Comparison of ENCODE assay signal across 11 mouse cellular contexts in genomic region chr7:68266691-68267090, GRCm38 (mm10). TPM values are rescaled to one million over a fixed set of nuclear protein-coding genes. Genes with fewer than 3 reads are reported as not detected.
DNase-seq lines count a peak whose midpoint lies in the region; ATAC-seq and TF ChIP-seq lines count a peak whose summit lies in the region.
"Had no signal": no experiment of that assay in that cellular context is flagged by ENCODE, and none has a peak within 500 bp of the region (broad histone marks: within the 10 kb centered on the region; RNA-seq: fewer than 3 reads in every experiment).

No protein-coding gene starts in this region.

- peaks cover 25% of the 10 kb centered on the region for H3K4me1 ChIP-seq in hindbrain, embryonic 10.5 days (replicated peaks)
- H3K4me1 ChIP-seq in hindbrain, postnatal 0 days (ENCODE audit: insufficient read depth, low read length), result peaks cover 6% of the 10 kb centered on the region
- H3K4me1 ChIP-seq in hindbrain, embryonic 14.5 days (replicated peaks; ENCODE audit: control insufficient read depth, insufficient read depth, low read length), result 0 out of 2 replicates have a peak, but pooled peaks cover 11% of the 10 kb centered on the region
- peaks cover 16% of the 10 kb centered on the region for H3K4me1 ChIP-seq in neural tube, embryonic 15.5 days

- no peak for TF ChIP-seq CTCF in hindbrain, postnatal 0 days (IDR thresholded peaks at IDR 0.05; ENCODE audit: low read depth)
- no peak for TF ChIP-seq CTCF in C2C12 (IDR thresholded peaks at IDR 0.05; ENCODE audit: control insufficient read depth, insufficient read depth, insufficient read length)
- TF ChIP-seq CTCF in brain, embryonic 14.5 days (IDR thresholded peaks at IDR 0.05; ENCODE audit: borderline replicate concordance, extremely low read depth, insufficient read depth, insufficient read length), result no peak

- no peak overlapping the region for H3ac ChIP-seq in C2C12 (ENCODE audit: control insufficient read depth, insufficient read length, low read depth)

- peak; percentile 45 for DNase-seq in hindbrain, embryonic 10.5 days (ENCODE audit: low spot score)
- no peak for DNase-seq in hindbrain, postnatal 0 days (ENCODE audit: low spot score)
- DNase-seq in brain, embryonic 14.5 days (ENCODE audit: low read depth), result peak; percentile 23
- DNase-seq in hindbrain, embryonic 14.5 days (ENCODE audit: low spot score), result no peak
- DNase-seq in neural tube, embryonic 10.5 days (ENCODE audit: extremely low spot score, low spot score), result no peak
- DNase-seq in layer of hippocampus, postnatal 25 days (ENCODE audit: extremely low spot score in 1 of 2, low spot score in 1 of 2), result no peak

- peaks cover 27% of the 10 kb centered on the region for H3K27me3 ChIP-seq in hindbrain, embryonic 10.5 days (ENCODE audit: insufficient read depth, poor library complexity, severe bottlenecking)
- H3K27me3 ChIP-seq in hindbrain, postnatal 0 days (ENCODE audit: insufficient read depth, low read length), result no peaks in the 10 kb centered on the region
- no peaks in the 10 kb centered on the region for H3K27me3 ChIP-seq in C2C12 (ENCODE audit: control insufficient read depth, insufficient read depth, insufficient read length)
- 0 out of 2 replicates have a peak, but pooled peaks cover 7% of the 10 kb centered on the region for H3K27me3 ChIP-seq in hindbrain, embryonic 14.5 days (ENCODE audit: control insufficient read depth, insufficient read depth, low read length)
- peaks cover 10% of the 10 kb centered on the region; the same call in 1 of the 2 replicates for H3K27me3 ChIP-seq in neural tube, embryonic 15.5 days (replicated peaks)

- H3K9ac ChIP-seq in hindbrain, postnatal 0 days (replicated peaks; ENCODE audit: low read length), result no peak overlapping the region
- H3K9ac ChIP-seq in hindbrain, embryonic 14.5 days, result no peak overlapping the region
- no peak overlapping the region for H3K9ac ChIP-seq in neural tube, embryonic 15.5 days (replicated peaks)
- H3K9ac ChIP-seq: liver, embryonic 15.5 days; midbrain, embryonic 15.5 days had no signal

- H3K36me3 ChIP-seq in hindbrain, embryonic 10.5 days, result no peaks in the 10 kb centered on the region
- H3K36me3 ChIP-seq in hindbrain, postnatal 0 days (ENCODE audit: insufficient read depth, low read length), result no peaks in the 10 kb centered on the region
- no peaks in the 10 kb centered on the region for H3K36me3 ChIP-seq in C2C12 (ENCODE audit: control insufficient read depth, insufficient read depth)
- H3K36me3 ChIP-seq in hindbrain, embryonic 14.5 days (replicated peaks; ENCODE audit: control insufficient read depth, insufficient read depth), result no peaks in the 10 kb centered on the region
- H3K36me3 ChIP-seq in neural tube, embryonic 15.5 days, result no peaks in the 10 kb centered on the region
- H3K36me3 ChIP-seq: liver, embryonic 15.5 days; midbrain, embryonic 15.5 days had no signal

- no peak overlapping the region for H3K27ac ChIP-seq in hindbrain, embryonic 10.5 days
- no peak overlapping the region for H3K27ac ChIP-seq in hindbrain, postnatal 0 days
- no peak overlapping the region for H3K27ac ChIP-seq in hindbrain, embryonic 14.5 days
- H3K27ac ChIP-seq in neural tube, embryonic 15.5 days (replicated peaks), result no peak overlapping the region
- H3K27ac ChIP-seq: liver, embryonic 15.5 days; midbrain, embryonic 15.5 days had no signal

- no peak for ATAC-seq in hindbrain, postnatal 0 days
- no peak for ATAC-seq in hindbrain, embryonic 14.5 days (ENCODE audit: low FRiP score)
- ATAC-seq in neural tube, embryonic 15.5 days (ENCODE audit: low FRiP score), result no peak

- no peak overlapping the region for H3K4me3 ChIP-seq in hindbrain, embryonic 10.5 days
- H3K4me3 ChIP-seq in hindbrain, postnatal 0 days (ENCODE audit: low read length), result no peak overlapping the region
- H3K4me3 ChIP-seq in C2C12 (ENCODE audit: insufficient read depth, poor library complexity, severe bottlenecking), result no peak overlapping the region
- H3K4me3 ChIP-seq in hindbrain, embryonic 14.5 days (replicated peaks; ENCODE audit: low read length), result no peak overlapping the region
- H3K4me3 ChIP-seq in neural tube, embryonic 15.5 days (replicated peaks), result no peak overlapping the region
- H3K4me3 ChIP-seq: liver, embryonic 15.5 days; midbrain, embryonic 15.5 days had no signal

- 42% methylated on average over 6 of the region's 6 CpGs for WGBS in hindbrain, embryonic 10.5 days
- WGBS in hindbrain, postnatal 0 days, result 18% methylated on average over 6 of the region's 6 CpGs
- WGBS in hindbrain, embryonic 14.5 days, result 20% methylated on average over 6 of the region's 6 CpGs
- WGBS in neural tube, embryonic 15.5 days, result 17% methylated on average over 6 of the region's 6 CpGs

- H3K9me3 ChIP-seq in hindbrain, embryonic 10.5 days, result no peaks in the 10 kb centered on the region
- no peaks in the 10 kb centered on the region for H3K9me3 ChIP-seq in hindbrain, postnatal 0 days (ENCODE audit: low read length)
- H3K9me3 ChIP-seq in hindbrain, embryonic 14.5 days (ENCODE audit: control insufficient read depth, low read length), result no peaks in the 10 kb centered on the region
- no peaks in the 10 kb centered on the region for H3K9me3 ChIP-seq in neural tube, embryonic 15.5 days (replicated peaks)
- H3K9me3 ChIP-seq: liver, embryonic 15.5 days; midbrain, embryonic 15.5 days had no signal

- no peak overlapping the region for H3K4me2 ChIP-seq in hindbrain, postnatal 0 days (ENCODE audit: low read depth, low read length)
- 0 out of 2 replicates have a peak overlapping the region, but pooled peaks have one; percentile 6 for H3K4me2 ChIP-seq in hindbrain, embryonic 14.5 days (replicated peaks)
- no peak overlapping the region for H3K4me2 ChIP-seq in neural tube, embryonic 15.5 days
- H3K4me2 ChIP-seq: liver, embryonic 15.5 days; midbrain, embryonic 15.5 days had no signal

- H3K79me2 ChIP-seq in C2C12 (ENCODE audit: control insufficient read depth, insufficient read depth), result no peaks in the 10 kb centered on the region

- TF ChIP-seq POLR2A in brain, embryonic 14.5 days (IDR thresholded peaks at IDR 0.05; ENCODE audit: borderline replicate concordance, extremely low read depth, insufficient read depth, insufficient read length, poor library complexity, severe bottlenecking), result no peak

- no peaks in the 10 kb centered on the region for H3K79me3 ChIP-seq in C2C12 (ENCODE audit: low read depth)

TF ChIP-seq in C2C12, 6 proteins besides CTCF, POLR2A, EP300 and RAD21:
- TF ChIP-seq MYOD1 (IDR thresholded peaks at IDR 0.05; ENCODE audit: control insufficient read depth, insufficient read length, low read depth) (peak; percentile 48), CEBPB (IDR thresholded peaks at IDR 0.05; ENCODE audit: low read depth) (peak; percentile 63), MAX (IDR thresholded peaks at IDR 0.05) (peak; percentile 62), USF1 (IDR thresholded peaks at IDR 0.05; ENCODE audit: low read depth) (no peak), MYOG (IDR thresholded peaks at IDR 0.05; ENCODE audit: control insufficient read depth, extremely low read depth, insufficient read length) (no peak), FOSL1 (IDR thresholded peaks at IDR 0.05; ENCODE audit: insufficient read depth, low read length, poor library complexity, severe bottlenecking) (no peak)

RNA-seq across cellular contexts. Expression of gene Pgpep1l, which starts 2.7 kb away (rescaled TPM):
- not detected in 2 replicates for polyA plus RNA-seq in hindbrain, embryonic 10.5 days (2016; fragmentation: Nextera tagmentation; extraction: Ambion mirVana)
- 0.68 TPM in 1 of 2 replicates, not detected in the other for total RNA-seq in hindbrain, postnatal 0 days (2014; rRNA removed)
- polyA plus RNA-seq in hindbrain, postnatal 0 days (2015; fragmentation: Nextera tagmentation; extraction: Ambion mirVana), result 0.24 TPM in 1 of 2 replicates, not detected in the other
- not detected for polyA plus RNA-seq in C2C12 (2012; fragmentation: generic; extraction: Trizol)
- 0.14 and 0.41 TPM in 2 replicates for polyA plus RNA-seq in brain, embryonic 14.5 days (2012; rRNA removed)
- polyA plus RNA-seq in hindbrain, embryonic 14.5 days (2014; fragmentation: Nextera tagmentation; extraction: Ambion mirVana), result 0.21 TPM in 1 of 2 replicates, not detected in the other
- 0.66 TPM in 1 of 2 replicates, not detected in the other for polyA plus RNA-seq in neural tube, embryonic 15.5 days (2015; fragmentation: Nextera tagmentation; extraction: Ambion mirVana)
- 1 to 10 TPM; 2.4 to 3.3 TPM for total RNA-seq in layer of hippocampus, postnatal 25 days (2021)
- total RNA-seq: common myeloid progenitor, adult 5-6 weeks had no signal
- polyA plus RNA-seq: liver, embryonic 15.5 days; midbrain, embryonic 15.5 days had no signal

RNA-seq across cellular contexts. Expression of gene Fam169b, which starts 6.9 kb away (rescaled TPM):
- polyA plus RNA-seq in hindbrain, embryonic 10.5 days (2016; fragmentation: Nextera tagmentation; extraction: Ambion mirVana), result 0.80 and 1.2 TPM in 2 replicates
- 0.21 TPM in 1 of 2 replicates, not detected in the other for total RNA-seq in hindbrain, postnatal 0 days (2014; rRNA removed)
- polyA plus RNA-seq in hindbrain, postnatal 0 days (2015; fragmentation: Nextera tagmentation; extraction: Ambion mirVana), result 0.15 TPM in 1 of 2 replicates, not detected in the other
- polyA plus RNA-seq in C2C12 (2012; fragmentation: generic; extraction: Trizol), result 0.06 TPM
- polyA plus RNA-seq in brain, embryonic 14.5 days (2012; rRNA removed), result 0.05 and 0.10 TPM in 2 replicates
- polyA plus RNA-seq in hindbrain, embryonic 14.5 days (2014; fragmentation: Nextera tagmentation; extraction: Ambion mirVana), result 0.09 and 0.17 TPM in 2 replicates
- 0.14 and 14.9 TPM in 2 replicates for polyA plus RNA-seq in neural tube, embryonic 15.5 days (2015; fragmentation: Nextera tagmentation; extraction: Ambion mirVana)
- total RNA-seq in layer of hippocampus, postnatal 25 days (2021), result under 1 TPM; 0.37 to 0.47 TPM
- polyA plus RNA-seq: midbrain, embryonic 15.5 days had no signal

Comparison
In these comparisons a context has a peak if more than half of its experiments do, and no peak if none do; other contexts are left out.
1. DNase-seq: peak in hindbrain, embryonic 10.5 days (single experiment) and brain, embryonic 14.5 days (single experiment); none in hindbrain, postnatal 0 days (single experiment), hindbrain, embryonic 14.5 days (single experiment), neural tube, embryonic 10.5 days (single experiment) and layer of hippocampus, postnatal 25 days (0 of 2).